Mouse (Mus musculus) erythroblast, embryonic 14.5 days (primary cell): ENCODE data around the gene Fam83f.

Source experiments
- GATA1 ChIP-seq: IDR thresholded peaks from 2 replicates; pipeline ENCODE4 v1.6.1; 2012; ENCODE audit warnings: low read length, inconsistent platforms, mixed read lengths
- TAL1 ChIP-seq: IDR thresholded peaks from 3 replicates; pipeline ENCODE4 v1.6.1; 2012; ENCODE audit warnings: low read length, inconsistent platforms, mixed read lengths

- TF ChIP-seq GATA1 (no peak), TAL1 (no peak)
These were observed 26.4 kb upstream of the Fam83f start for GRCm38 (mm10) chr15:80645006-80645797.
